Mouse (Mus musculus) hindbrain, postnatal 0 days (tissue): ENCODE measurements around the gene Tyk2. TPM values are rescaled to one million over a fixed set of nuclear protein-coding genes. Genes with fewer than 3 reads are reported as not detected.

Source experiments
- ATAC-seq: fragments of 200-750 bp; cut with Nextera tagmentation; 2 replicates; pipeline ENCODE4 v1.8.0; 2017; ENCODE audit warnings: mild to moderate bottlenecking, moderate TSS enrichment, moderate library complexity
- DNase-seq: peaks from one replicate; pipeline ENCODE4 v3.0.0-alpha.2; 2015; ENCODE audit warnings: low spot score
- H3K27ac ChIP-seq: fragments of 300-500 bp; sonication (generic); 2 replicates; pipeline ENCODE4 v1.5.1; 2014; ENCODE audit warnings: mild to moderate bottlenecking
- H3K27me3 ChIP-seq: fragments of 300-500 bp; sonication (generic); 2 replicates; pipeline ENCODE4 v1.6.1; 2014; ENCODE audit warnings: low read length, mixed read lengths; ENCODE audit not compliant: insufficient read depth
- H3K36me3 ChIP-seq: fragments of 300-500 bp; sonication (generic); 2 replicates; pipeline ENCODE4 v1.6.1; 2014; ENCODE audit warnings: low read length, mixed read lengths; ENCODE audit not compliant: insufficient read depth
- H3K4me1 ChIP-seq: fragments of 300-500 bp; sonication (generic); 2 replicates; pipeline ENCODE4 v1.6.1; 2014; ENCODE audit warnings: antibody characterized with exemption, low read length, mixed read lengths; ENCODE audit not compliant: insufficient read depth
- H3K4me2 ChIP-seq: fragments of 300-500 bp; sonication (generic); 2 replicates; pipeline ENCODE4 v1.6.1; 2014; ENCODE audit warnings: low read depth, mild to moderate bottlenecking, low read length, moderate library complexity, mixed read lengths
- H3K4me3 ChIP-seq: fragments of 300-500 bp; sonication (generic); 2 replicates; pipeline ENCODE4 v1.5.1; 2014; ENCODE audit warnings: low read length
- H3K9ac ChIP-seq: fragments of 300-500 bp; sonication (generic); replicated peaks from 2 replicates; pipeline ENCODE4 v1.6.1; 2014; ENCODE audit warnings: mild to moderate bottlenecking, low read length, moderate library complexity, mixed read lengths
- H3K9me3 ChIP-seq: fragments of 300-500 bp; sonication (generic); 2 replicates; pipeline ENCODE4 v1.6.1; 2016; ENCODE audit warnings: low read length, mixed read lengths
- CTCF ChIP-seq: IDR thresholded peaks from 2 replicates; pipeline ENCODE4 v1.5.1; 2016; ENCODE audit warnings: antibody characterized with exemption, control low read depth, low read depth
- WGBS: fragments of 180-500 bp; shearing (Covaris S2); extraction: QIAGEN DNeasy Blood & Tissue Kit; methylation state at CpG from one replicate; pipeline ENCODE4 v1.1.7; 2014; 5-methylcytosine and 5-hydroxymethylcytosine counted together
- polyA plus RNA-seq: library from polyadenylated mRNA; unstranded; fragments of >200 nt; fragmentation: Nextera tagmentation; extraction: Ambion mirVana; gene quantifications from 2 replicates; pipeline ENCODE4 v1.2.1, GENCODE M21; 2015
- total RNA-seq: library from RNA; depleted of rRNA; stranded (reverse); fragments of >200 nt; gene quantifications from 2 replicates; pipeline ENCODE4 v1.2.3, GENCODE M21; 2014

Tyk2 gene
- total and polyA plus RNA-seq, 2 experiments from 2014 or later: 5.7 to 15.4 TPM

DNA sequence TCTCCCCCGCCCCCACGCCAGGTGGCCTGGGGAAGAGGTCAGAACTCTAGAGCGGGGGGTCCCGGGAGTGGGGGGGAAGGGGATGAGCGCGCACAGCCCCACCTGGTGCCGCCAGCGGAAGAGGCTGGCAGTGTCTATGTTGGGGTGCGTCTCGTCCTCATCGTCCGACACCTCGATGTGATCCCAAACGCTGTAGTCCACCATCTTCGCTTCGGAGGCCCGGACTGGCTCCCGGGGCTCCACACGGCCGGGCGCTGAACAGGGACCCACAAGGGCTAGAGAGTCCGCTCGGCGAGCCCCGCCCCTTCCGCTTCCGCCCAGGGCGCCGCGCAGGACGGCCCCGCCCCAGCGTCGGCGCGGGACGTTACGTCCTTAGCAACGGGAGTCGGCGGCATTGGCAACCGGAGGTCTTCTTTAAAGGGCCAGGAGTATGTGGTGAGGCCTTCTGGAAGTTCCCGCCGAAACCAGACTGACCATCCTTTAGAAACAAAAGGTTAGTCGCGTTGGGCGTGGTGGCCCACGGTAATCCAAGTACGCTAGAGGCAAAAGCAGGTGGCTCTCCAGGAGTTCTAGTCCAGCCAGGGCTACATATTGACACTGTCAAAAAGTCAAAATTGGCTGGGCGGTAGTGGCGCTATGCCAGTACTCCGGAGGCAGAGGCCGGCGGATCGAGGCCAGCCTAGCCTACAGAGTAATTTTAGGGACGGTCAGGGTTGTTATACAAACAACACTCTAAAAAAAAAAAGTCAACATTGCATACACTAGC, 18.8 kb upstream of the Tyk2 start, which contains the start of gene Cdc37:
TSS of gene Cdc37 (minus strand) at position 329 of the 766 bp plus-strand sequence.
- 3% methylated on average over 56 of the region's 56 CpGs for WGBS
- Histone ChIP-seq H3K4me3 (peak within 1 kb of the TSS; percentile 84), H3K4me2 (peak within 1 kb of the TSS; percentile 70), H3K36me3 (peaks cover 6% of the 10 kb centered on the region; the same call in 1 of the 2 replicates), H3K9me3 (no peaks in the 10 kb centered on the region), H3K4me1 (peaks cover 11% of the 10 kb centered on the region), H3K9ac (peak within 1 kb of the TSS; percentile 77), H3K27ac (peak within 1 kb of the TSS; percentile 80), H3K27me3 (peaks cover 4% of the 10 kb centered on the region; the same call in 1 of the 2 replicates)
- DNase-seq (peak; percentile 97), ATAC-seq (peak; percentile 98)
- TF ChIP-seq CTCF: no peak

DNA sequence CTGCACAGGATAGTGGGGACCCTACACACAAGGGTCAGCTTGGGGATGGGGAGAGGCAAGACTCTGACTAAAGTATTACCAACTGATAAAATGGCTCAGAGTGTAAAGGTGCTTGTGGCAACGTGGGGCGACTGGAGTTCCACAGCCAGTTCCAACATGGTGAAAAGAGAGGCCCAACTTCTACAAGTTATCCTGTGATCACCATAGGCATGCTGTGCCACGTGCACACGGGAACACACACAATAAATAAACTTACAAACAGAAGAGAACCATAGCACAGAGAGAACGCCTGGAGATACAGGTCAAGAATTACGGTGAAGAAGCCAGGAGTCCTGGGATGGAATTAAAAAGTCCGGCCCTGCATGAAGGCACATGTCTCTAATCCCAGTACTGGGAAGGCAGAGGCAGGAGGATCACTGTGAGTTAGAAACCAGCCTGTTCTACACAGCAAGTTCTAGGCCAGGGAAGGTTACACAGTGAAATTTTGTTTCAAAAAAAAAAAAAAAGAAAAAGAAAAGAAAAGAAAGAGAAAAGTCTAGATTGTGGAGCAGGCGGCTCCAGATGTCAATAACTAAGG, 18.1 kb upstream of the Tyk2 start:
- WGBS: 13% methylated on average over 8 of the region's 8 CpGs
- H3K4me1 ChIP-seq: peaks cover 11% of the 10 kb centered on the region
- TF ChIP-seq CTCF: no peak
- H3K36me3 ChIP-seq: peaks cover 11% of the 10 kb centered on the region; the same call in 1 of the 2 replicates
- H3K27me3 ChIP-seq: peaks cover 4% of the 10 kb centered on the region; the same call in 1 of the 2 replicates
- H3K9me3 ChIP-seq: no peaks in the 10 kb centered on the region
- ATAC-seq: no peak
- no peak for DNase-seq
- H3K9ac ChIP-seq: peak overlapping the region; percentile 77
- H3K4me3 ChIP-seq: peak overlapping the region; percentile 84
- H3K4me2 ChIP-seq: peak overlapping the region; percentile 70
- peak overlapping the region; percentile 80; the same call in 1 of the 2 replicates for H3K27ac ChIP-seq

DNA sequence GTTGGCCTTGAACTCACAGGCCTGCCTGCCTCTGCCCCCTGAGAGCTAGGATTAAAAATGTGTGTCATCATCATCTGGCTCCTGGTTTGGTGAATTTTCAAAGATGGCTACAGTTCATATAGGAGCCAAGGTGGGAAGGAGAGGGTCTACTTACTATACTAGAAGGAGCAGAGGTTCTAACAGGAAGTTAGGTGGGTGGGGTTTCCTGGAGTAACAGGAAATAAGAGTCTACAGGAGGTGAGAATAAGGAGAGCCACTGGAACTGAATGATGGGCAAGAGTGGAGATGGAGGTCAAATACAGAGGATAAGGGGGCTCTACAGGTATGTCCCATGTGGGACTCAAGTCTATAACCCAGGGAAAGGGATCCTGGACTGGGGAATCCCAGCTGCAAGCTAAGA, 17.4 kb upstream of the Tyk2 start:
- no peak for ATAC-seq
- H3K9me3 ChIP-seq: no peaks in the 10 kb centered on the region
- H3K27me3 ChIP-seq: peaks cover 4% of the 10 kb centered on the region; the same call in 1 of the 2 replicates
- no peak for TF ChIP-seq CTCF
- no peak overlapping the region for H3K27ac ChIP-seq
- H3K4me1 ChIP-seq: peaks cover 11% of the 10 kb centered on the region
- no peak for DNase-seq
- peak overlapping the region; percentile 77; the same call in 1 of the 2 replicates for H3K9ac ChIP-seq
- peaks cover 11% of the 10 kb centered on the region; the same call in 1 of the 2 replicates for H3K36me3 ChIP-seq
- peak overlapping the region; percentile 70 for H3K4me2 ChIP-seq
- peak overlapping the region; percentile 84 for H3K4me3 ChIP-seq

DNA sequence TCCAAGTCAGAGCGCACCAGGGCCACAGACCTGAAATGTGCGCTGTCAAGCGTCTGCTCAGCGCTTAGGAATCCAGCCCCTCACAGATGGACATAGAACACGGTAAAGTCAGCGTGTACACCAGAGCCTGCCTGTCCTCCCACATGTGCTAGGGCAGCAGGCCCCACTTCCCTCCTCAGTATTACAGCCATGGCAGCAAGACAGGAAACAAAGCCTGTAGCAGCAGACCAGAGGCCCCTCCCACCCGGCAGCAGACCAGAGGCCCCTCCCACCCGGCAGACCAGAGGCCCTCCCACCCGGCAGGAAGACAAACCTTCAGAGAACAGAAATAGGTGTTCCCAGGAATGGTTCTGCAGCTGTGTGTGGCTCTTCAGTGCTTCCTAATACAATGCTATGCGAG, 15.7 kb upstream of the Tyk2 start:
- no peak for DNase-seq
- ATAC-seq: no peak
- TF ChIP-seq CTCF: no peak
- Histone ChIP-seq H3K27me3 (no peaks in the 10 kb centered on the region), H3K27ac (no peak overlapping the region), H3K4me1 (peaks cover 11% of the 10 kb centered on the region), H3K36me3 (peaks cover 27% of the 10 kb centered on the region; the same call in 1 of the 2 replicates), H3K4me3 (no peak overlapping the region), H3K9ac (no peak overlapping the region), H3K9me3 (no peaks in the 10 kb centered on the region), H3K4me2 (no peak overlapping the region)
- WGBS: 51% methylated on average over 10 of the region's 10 CpGs

DNA sequence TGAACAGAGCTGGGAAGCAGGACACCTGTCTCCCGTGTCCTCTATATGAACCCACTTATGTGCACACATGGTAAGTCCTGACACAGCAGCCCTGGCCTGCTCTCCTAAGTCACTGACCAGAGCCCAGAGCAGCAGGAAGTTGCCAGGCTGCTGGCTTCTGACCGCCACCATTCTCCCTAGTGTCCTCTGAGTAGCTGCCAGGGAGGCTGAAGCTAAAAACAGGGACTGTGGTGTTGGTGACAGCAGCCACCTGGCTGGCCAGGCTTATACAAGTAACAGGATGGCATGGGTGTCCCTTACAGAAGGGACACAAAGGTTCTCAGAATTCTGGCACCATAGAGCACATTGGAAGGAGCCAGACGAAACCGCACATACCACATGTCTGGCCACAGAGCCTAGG, 14.4 kb upstream of the Tyk2 start:
- no peak for TF ChIP-seq CTCF

DNA sequence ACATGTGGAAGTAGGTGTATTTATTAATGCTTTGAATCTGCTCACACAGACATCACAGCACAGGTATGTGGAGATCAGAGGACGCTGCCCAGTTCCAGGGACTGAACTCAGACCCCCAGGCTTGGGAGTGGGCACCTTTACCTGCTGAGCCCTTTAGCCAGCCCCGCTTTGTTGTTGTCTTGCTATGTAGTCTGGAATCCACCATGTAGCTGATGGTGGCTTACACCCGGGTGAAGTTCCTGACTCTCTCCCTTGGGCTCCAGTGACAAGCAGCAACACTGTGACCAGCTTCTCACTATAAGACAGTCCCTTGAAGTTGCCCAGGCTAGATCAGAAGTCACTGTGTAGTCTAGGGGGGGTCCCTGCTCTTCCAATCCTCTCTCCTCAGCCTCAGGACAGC, 13.3 kb upstream of the Tyk2 start:
- H3K9me3 ChIP-seq: no peaks in the 10 kb centered on the region
- no peak for DNase-seq
- 93% methylated on average over 3 of the region's 3 CpGs for WGBS
- peaks cover 48% of the 10 kb centered on the region for H3K36me3 ChIP-seq
- H3K27me3 ChIP-seq: no peaks in the 10 kb centered on the region
- no peak overlapping the region for H3K9ac ChIP-seq
- H3K4me1 ChIP-seq: peaks cover 11% of the 10 kb centered on the region
- H3K27ac ChIP-seq: no peak overlapping the region
- H3K4me2 ChIP-seq: no peak overlapping the region
- TF ChIP-seq CTCF: no peak
- ATAC-seq: no peak
- no peak overlapping the region for H3K4me3 ChIP-seq

More for the DNA sequence above, 14.4 kb upstream of the Tyk2 start:
- Histone ChIP-seq H3K4me2 (no peak overlapping the region), H3K27ac (no peak overlapping the region), H3K27me3 (no peaks in the 10 kb centered on the region), H3K36me3 (peaks cover 39% of the 10 kb centered on the region; the same call in 1 of the 2 replicates), H3K9me3 (no peaks in the 10 kb centered on the region), H3K4me3 (no peak overlapping the region), H3K9ac (no peak overlapping the region), H3K4me1 (peaks cover 11% of the 10 kb centered on the region)
- ATAC-seq (no peak), DNase-seq (no peak)
- WGBS: 88% methylated on average over 4 of the region's 4 CpGs
